Mouse (Mus musculus) liver, adult 2 months (tissue): Measurements from ENCODE around the gene Ehmt2.

Source experiments
- CTCF ChIP-seq: fragments of 200-500 bp; IDR thresholded peaks from 2 replicates; pipeline ENCODE4 v1.5.1; 2011; ENCODE audit warnings: low read depth, low read length, control low read depth
- POLR2A ChIP-seq: fragments of 200-500 bp; IDR thresholded peaks from 2 replicates; pipeline ENCODE4 v1.6.1; 2011; ENCODE audit warnings: low read length, control low read depth; ENCODE audit not compliant: insufficient read depth; ENCODE audit errors: extremely low read depth

DNA sequence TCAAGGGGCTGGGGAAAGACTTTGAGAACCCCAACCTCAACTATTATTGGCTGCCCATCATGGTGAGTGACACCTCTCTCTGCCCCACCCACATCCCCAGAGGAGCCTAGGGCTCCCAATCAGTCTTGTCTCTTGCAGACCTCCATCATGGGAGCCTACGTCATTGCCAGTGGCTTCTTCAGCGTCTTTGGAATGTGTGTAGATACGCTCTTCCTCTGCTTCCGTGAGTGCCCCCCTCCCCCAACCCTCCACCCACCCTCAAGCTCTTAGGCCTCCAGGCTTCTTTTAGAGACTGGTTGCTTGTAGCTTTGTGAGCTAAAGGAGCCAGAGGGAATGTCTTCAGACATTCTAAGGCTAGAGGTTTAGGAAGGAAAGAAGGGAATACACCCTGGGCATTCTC is 30.6 kb downstream of the Ehmt2 start:
- TF ChIP-seq CTCF (no peak), POLR2A (no peak)
